Comparison of ENCODE assay signal across 12 mouse cellular contexts in genomic region chr12:49739960-49740740, GRCm38 (mm10).
DNase-seq lines count a peak whose midpoint lies in the region; ATAC-seq and TF ChIP-seq lines count a peak whose summit lies in the region.
"Had no signal": no experiment of that assay in that cellular context is flagged by ENCODE, and none has a peak within 500 bp of the region (broad histone marks: within the 10 kb centered on the region; RNA-seq: fewer than 3 reads in every experiment).

No protein-coding gene starts in this region.

- H3K4me1 ChIP-seq in lung, embryonic 14.5 days (ENCODE audit: insufficient read depth) = no peaks in the 10 kb centered on the region
- no peaks in the 10 kb centered on the region for H3K4me1 ChIP-seq in lung, postnatal 0 days (ENCODE audit: insufficient read depth, low read depth, low read length)
- H3K4me1 ChIP-seq: limb, embryonic 12.5 days; stomach, embryonic 15.5 days had no signal

- no peak overlapping the region for H3K4me2 ChIP-seq in lung, embryonic 14.5 days
- H3K4me2 ChIP-seq in lung, postnatal 0 days (replicated peaks; ENCODE audit: low read depth, low read length) = no peak overlapping the region
- H3K4me2 ChIP-seq: limb, embryonic 12.5 days; stomach, embryonic 15.5 days had no signal

- no peak for TF ChIP-seq CTCF in lung, embryonic 14.5 days (IDR thresholded peaks at IDR 0.05; ENCODE audit: low read depth)
- no peak for TF ChIP-seq CTCF in lung, postnatal 0 days (IDR thresholded peaks at IDR 0.05)

- no peak overlapping the region for H3K9ac ChIP-seq in lung, embryonic 14.5 days
- H3K9ac ChIP-seq in lung, postnatal 0 days (replicated peaks; ENCODE audit: low read depth) = no peak overlapping the region
- H3K9ac ChIP-seq: limb, embryonic 12.5 days; stomach, embryonic 15.5 days had no signal

- intact Hi-C loops in left cerebral cortex, postnatal 25 days (cut with DNase I) = loop anchor here (5.0 kb wide), 5 partner anchors 92 to 372 kb away; no protein-coding TSS in a partner anchor

- WGBS in lung, embryonic 14.5 days = 53% methylated on average over 12 of the region's 12 CpGs
- 61% methylated on average over 12 of the region's 12 CpGs for WGBS in lung, postnatal 0 days

- H3K4me3 ChIP-seq in lung, embryonic 14.5 days (ENCODE audit: low read depth, low read length) = no peak overlapping the region
- no peak overlapping the region for H3K4me3 ChIP-seq in lung, postnatal 0 days (ENCODE audit: low read depth, low read length)
- H3K4me3 ChIP-seq: erythroblast, embryonic 14.5 days; limb, embryonic 12.5 days; stomach, embryonic 15.5 days had no signal

- no peak overlapping the region for H3K27ac ChIP-seq in lung, embryonic 14.5 days (ENCODE audit: low read depth)
- H3K27ac ChIP-seq in lung, postnatal 0 days (ENCODE audit: low read length) = no peak overlapping the region
- H3K27ac ChIP-seq: limb, embryonic 12.5 days; stomach, embryonic 15.5 days had no signal

- no peaks in the 10 kb centered on the region for H3K27me3 ChIP-seq in lung, embryonic 14.5 days (ENCODE audit: insufficient read depth, low read length)
- no peaks in the 10 kb centered on the region for H3K27me3 ChIP-seq in lung, postnatal 0 days (replicated peaks; ENCODE audit: insufficient read depth, low read length)
- H3K27me3 ChIP-seq: limb, embryonic 12.5 days; stomach, embryonic 15.5 days had no signal

- no peaks in the 10 kb centered on the region for H3K9me3 ChIP-seq in lung, embryonic 14.5 days (ENCODE audit: low read depth, low read length)
- no peaks in the 10 kb centered on the region for H3K9me3 ChIP-seq in lung, postnatal 0 days (ENCODE audit: low read length)
- H3K9me3 ChIP-seq: limb, embryonic 12.5 days; stomach, embryonic 15.5 days had no signal

- DNase-seq in lung, embryonic 14.5 days = peak; percentile 2
- no peak for DNase-seq in lung, postnatal 0 days (ENCODE audit: low spot score)
- DNase-seq in layer of hippocampus, adult 11-12 months (ENCODE audit: low spot score) = peak; percentile 33
- DNase-seq in left cerebral cortex, postnatal 25 days (ENCODE audit: low spot score in 2 of 2) = peak; percentile 27 to 52
- no peak for DNase-seq in adrenal gland, adult 2 months
- DNase-seq in gastrocnemius, postnatal 10 days = no peak
- DNase-seq: thymus, postnatal 36 days had no signal

- no peaks in the 10 kb centered on the region for H3K36me3 ChIP-seq in lung, embryonic 14.5 days (ENCODE audit: insufficient read depth)
- H3K36me3 ChIP-seq in lung, postnatal 0 days (ENCODE audit: insufficient read depth, low read length) = no peaks in the 10 kb centered on the region
- H3K36me3 ChIP-seq: limb, embryonic 12.5 days; stomach, embryonic 15.5 days had no signal

- ATAC-seq in lung, embryonic 14.5 days (ENCODE audit: insufficient read depth) = no peak
- no peak for ATAC-seq in lung, postnatal 0 days
- ATAC-seq in inflammation-experienced regulatory T-cells, adult 6 months = no peak
- ATAC-seq: Patski had no signal

- no peak for TF ChIP-seq EP300 in lung, postnatal 0 days (IDR thresholded peaks at IDR 0.05)

Comparison
In these comparisons a context has a peak if more than half of its experiments do, and no peak if none do; other contexts are left out.
1. DNase-seq: peak in lung, embryonic 14.5 days (single experiment), layer of hippocampus, adult 11-12 months (single experiment) and left cerebral cortex, postnatal 25 days (2 of 2); none in lung, postnatal 0 days (single experiment), adrenal gland, adult 2 months (single experiment) and gastrocnemius, postnatal 10 days (single experiment).